Comparison of ENCODE assay signal across 12 mouse cellular contexts in the genomic region with DNA sequence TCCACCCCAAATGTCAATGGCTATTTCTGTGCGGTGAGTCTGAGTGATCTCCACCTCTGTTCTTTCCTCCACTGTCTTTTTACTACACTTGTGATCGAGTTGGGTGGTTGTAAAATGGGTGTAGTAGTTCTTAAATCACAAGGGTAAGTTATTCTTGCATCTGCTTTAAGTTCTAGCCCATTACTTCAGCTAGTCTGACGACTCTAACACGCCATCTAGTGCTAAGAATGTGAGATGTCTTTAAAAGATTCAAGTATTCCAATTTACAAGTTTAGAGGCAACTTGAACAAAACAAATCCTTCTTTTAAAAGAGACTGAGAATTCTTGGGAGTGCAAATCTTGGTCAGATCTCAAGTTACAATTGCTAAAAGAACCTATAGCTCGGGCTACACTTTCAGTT. TPM values are rescaled to one million over a fixed set of nuclear protein-coding genes. Genes with fewer than 3 reads are reported as not detected.
DNase-seq lines count a peak whose midpoint lies in the region; ATAC-seq and TF ChIP-seq lines count a peak whose summit lies in the region.
"Had no signal": no experiment of that assay in that cellular context is flagged by ENCODE, and none has a peak within 500 bp of the region (broad histone marks: within the 10 kb centered on the region; RNA-seq: fewer than 3 reads in every experiment).

No protein-coding gene starts in this region.

- H3K9me3 ChIP-seq in heart, postnatal 0 days (replicated peaks; ENCODE audit: control insufficient read depth, low read length), result no peaks in the 10 kb centered on the region
- H3K9me3 ChIP-seq in lung, postnatal 0 days (ENCODE audit: low read length), result no peaks in the 10 kb centered on the region
- H3K9me3 ChIP-seq in forebrain, embryonic 13.5 days (replicated peaks), result no peaks in the 10 kb centered on the region
- H3K9me3 ChIP-seq: embryonic facial prominence, embryonic 13.5 days had no signal

- H3K4me2 ChIP-seq in heart, postnatal 0 days (ENCODE audit: low read depth, low read length), result no peak overlapping the region
- H3K4me2 ChIP-seq in lung, postnatal 0 days (replicated peaks; ENCODE audit: low read depth, low read length), result no peak overlapping the region
- H3K4me2 ChIP-seq in forebrain, embryonic 13.5 days, result no peak overlapping the region
- H3K4me2 ChIP-seq: embryonic facial prominence, embryonic 13.5 days; heart, embryonic 11.5 days had no signal

- no peak overlapping the region for H3K27ac ChIP-seq in heart, postnatal 0 days (ENCODE audit: low read depth)
- H3K27ac ChIP-seq in lung, postnatal 0 days (ENCODE audit: low read length), result no peak overlapping the region
- H3K27ac ChIP-seq in forebrain, embryonic 13.5 days, result no peak overlapping the region
- H3K27ac ChIP-seq: embryonic facial prominence, embryonic 13.5 days; macrophage had no signal

- DNase-seq in heart, postnatal 0 days (ENCODE audit: low spot score), result peak; percentile 21
- DNase-seq in heart, adult 11 months, result no peak
- DNase-seq in lung, postnatal 0 days (ENCODE audit: low spot score), result peak; percentile 50
- DNase-seq in lung, postnatal 14 days, result no peak
- peak; percentile 42 for DNase-seq in brain, embryonic 14.5 days (ENCODE audit: low read depth)
- DNase-seq in urinary bladder, postnatal 25 days (ENCODE audit: low spot score), result no peak

- TF ChIP-seq CTCF in heart, postnatal 0 days (IDR thresholded peaks at IDR 0.05; ENCODE audit: low read depth), result peak; percentile 65
- peak; percentile 67 for TF ChIP-seq CTCF in lung, postnatal 0 days (IDR thresholded peaks at IDR 0.05)
- no peak for TF ChIP-seq CTCF in brain, embryonic 14.5 days (IDR thresholded peaks at IDR 0.05; ENCODE audit: borderline replicate concordance, extremely low read depth, insufficient read depth, insufficient read length)

- no peak for ATAC-seq in heart, postnatal 0 days (ENCODE audit: insufficient read depth, low read depth)
- ATAC-seq in lung, postnatal 0 days, result no peak
- peak; percentile 71 for ATAC-seq in megakaryocyte progenitor cell, adult 5-6 weeks (replicated peaks; ENCODE audit: poor library complexity)
- no peak for ATAC-seq in forebrain, embryonic 13.5 days
- ATAC-seq: activated CD4-positive, CD25-positive, alpha-beta regulatory T cell, adult 4 months had no signal

- H3K9ac ChIP-seq in heart, postnatal 0 days (replicated peaks; ENCODE audit: low read depth, low read length), result no peak overlapping the region
- no peak overlapping the region for H3K9ac ChIP-seq in lung, postnatal 0 days (replicated peaks; ENCODE audit: low read depth)
- no peak overlapping the region for H3K9ac ChIP-seq in forebrain, embryonic 13.5 days
- H3K9ac ChIP-seq: embryonic facial prominence, embryonic 13.5 days had no signal

- WGBS in heart, postnatal 0 days, result 33% methylated on average over 5 of the region's 5 CpGs
- 36% methylated on average over 5 of the region's 5 CpGs for WGBS in lung, postnatal 0 days
- WGBS in forebrain, embryonic 13.5 days, result 30% methylated on average over 5 of the region's 5 CpGs

- H3K27me3 ChIP-seq in heart, postnatal 0 days (ENCODE audit: control insufficient read depth, insufficient read depth, low read length), result no peaks in the 10 kb centered on the region
- H3K27me3 ChIP-seq in lung, postnatal 0 days (replicated peaks; ENCODE audit: insufficient read depth, low read length), result no peaks in the 10 kb centered on the region
- no peaks in the 10 kb centered on the region for H3K27me3 ChIP-seq in forebrain, embryonic 13.5 days
- H3K27me3 ChIP-seq: embryonic facial prominence, embryonic 13.5 days had no signal

- H3K36me3 ChIP-seq in heart, postnatal 0 days (replicated peaks; ENCODE audit: control insufficient read depth, insufficient read depth, low read length), result no peaks in the 10 kb centered on the region
- no peaks in the 10 kb centered on the region for H3K36me3 ChIP-seq in lung, postnatal 0 days (ENCODE audit: insufficient read depth, low read length)
- H3K36me3 ChIP-seq in forebrain, embryonic 13.5 days (ENCODE audit: poor library complexity, severe bottlenecking), result no peaks in the 10 kb centered on the region
- H3K36me3 ChIP-seq: embryonic facial prominence, embryonic 13.5 days had no signal

- TF ChIP-seq POLR2A in brain, embryonic 14.5 days (IDR thresholded peaks at IDR 0.05; ENCODE audit: borderline replicate concordance, extremely low read depth, insufficient read depth, insufficient read length, poor library complexity, severe bottlenecking), result no peak

- no peaks in the 10 kb centered on the region for H3K4me1 ChIP-seq in heart, postnatal 0 days (ENCODE audit: control insufficient read depth, insufficient read depth)
- no peaks in the 10 kb centered on the region for H3K4me1 ChIP-seq in lung, postnatal 0 days (ENCODE audit: insufficient read depth, low read depth, low read length)
- H3K4me1 ChIP-seq in forebrain, embryonic 13.5 days, result no peaks in the 10 kb centered on the region

- no peak overlapping the region for H3K4me3 ChIP-seq in heart, postnatal 0 days (ENCODE audit: low read depth, low read length)
- no peak overlapping the region for H3K4me3 ChIP-seq in lung, postnatal 0 days (ENCODE audit: low read depth, low read length)
- no peak overlapping the region for H3K4me3 ChIP-seq in forebrain, embryonic 13.5 days
- H3K4me3 ChIP-seq: embryonic facial prominence, embryonic 13.5 days had no signal

- no peak for TF ChIP-seq EP300 in heart, postnatal 0 days (IDR thresholded peaks at IDR 0.05; ENCODE audit: low read depth)
- no peak for TF ChIP-seq EP300 in lung, postnatal 0 days (IDR thresholded peaks at IDR 0.05)

RNA-seq across cellular contexts. Expression of gene Prkg1, which starts 46.5 kb away (rescaled TPM):
- total RNA-seq in heart, postnatal 0 days (2014; rRNA removed; ENCODE audit: low replicate concordance), result 11.2 and 14.6 TPM in 2 replicates
- 4.5 TPM in 2 replicates for polyA plus RNA-seq in heart, postnatal 0 days (2015; fragmentation: Nextera tagmentation; extraction: Ambion mirVana)
- polyA plus RNA-seq in lung, postnatal 0 days (2015; fragmentation: Nextera tagmentation; extraction: Ambion mirVana), result 4.8 and 5.2 TPM in 2 replicates
- polyA plus RNA-seq in brain, embryonic 14.5 days (2012; rRNA removed), result 1.9 and 4.5 TPM in 2 replicates
- 0.54 and 1.1 TPM in 2 replicates for total RNA-seq in megakaryocyte progenitor cell, adult 5-6 weeks (2015)
- 0.75 and 1.4 TPM in 2 replicates for total RNA-seq in megakaryocyte progenitor cell, adult 5-6 weeks (2017)
- polyA plus RNA-seq in forebrain, embryonic 13.5 days (2015; fragmentation: Nextera tagmentation; extraction: Ambion mirVana), result 1.3 and 1.8 TPM in 2 replicates

RNA-seq across cellular contexts. Expression of gene A1cf, which starts 57.2 kb away (rescaled TPM):
- 2.8 TPM in 1 of 2 replicates, not detected in the other for total RNA-seq in heart, postnatal 0 days (2014; rRNA removed; ENCODE audit: low replicate concordance)
- polyA plus RNA-seq in heart, postnatal 0 days (2015; fragmentation: Nextera tagmentation; extraction: Ambion mirVana), result not detected in 2 replicates
- not detected in 2 replicates for polyA plus RNA-seq in lung, postnatal 0 days (2015; fragmentation: Nextera tagmentation; extraction: Ambion mirVana)
- not detected in 2 replicates for polyA plus RNA-seq in brain, embryonic 14.5 days (2012; rRNA removed)
- not detected in 2 replicates for total RNA-seq in megakaryocyte progenitor cell, adult 5-6 weeks (2015)
- total RNA-seq in megakaryocyte progenitor cell, adult 5-6 weeks (2017), result not detected in 2 replicates
- not detected in 2 replicates for polyA plus RNA-seq in forebrain, embryonic 13.5 days (2015; fragmentation: Nextera tagmentation; extraction: Ambion mirVana)
- polyA plus RNA-seq: embryonic facial prominence, embryonic 13.5 days; macrophage had no signal

Comparison
In these comparisons a context has a peak if more than half of its experiments do, and no peak if none do; other contexts are left out.
1. DNase-seq: peak in heart, postnatal 0 days (single experiment), lung, postnatal 0 days (single experiment) and brain, embryonic 14.5 days (single experiment); none in heart, adult 11 months (single experiment), lung, postnatal 14 days (single experiment) and urinary bladder, postnatal 25 days (single experiment).